Mouse (Mus musculus) forebrain, embryonic 15.5 days (tissue): ENCODE measurements at regions not wholly inside any gene's neighbourhood (a gene's known extent, or its start where the extent isn't known, plus 50 kb on each side); places are given as distances from the start of the nearest gene placed in this dataset.

Source experiments
- ATAC-seq: fragments of 200-750 bp; cut with Nextera tagmentation; replicated peaks from 2 replicates; pipeline ENCODE4 v1.8.0; 2017; ENCODE audit warnings: mild to moderate bottlenecking, moderate TSS enrichment, moderate library complexity
- H3K27ac ChIP-seq: fragments of 300-500 bp; sonication (generic); replicated peaks from 2 replicates; pipeline ENCODE4 v1.5.1; 2015; ENCODE audit warnings: mild to moderate bottlenecking, inconsistent platforms
- H3K27me3 ChIP-seq: fragments of 300-500 bp; sonication (generic); 2 replicates; pipeline ENCODE4 v1.6.1; 2015; ENCODE audit warnings: inconsistent platforms
- H3K36me3 ChIP-seq: fragments of 300-500 bp; sonication (generic); 2 replicates; pipeline ENCODE4 v1.6.1; 2015; ENCODE audit warnings: mild to moderate bottlenecking, inconsistent platforms
- H3K4me1 ChIP-seq: fragments of 300-500 bp; sonication (generic); 2 replicates; pipeline ENCODE4 v1.6.1; 2015; ENCODE audit warnings: inconsistent platforms
- H3K4me2 ChIP-seq: fragments of 300-500 bp; sonication (generic); replicated peaks from 2 replicates; pipeline ENCODE4 v1.6.1; 2015; ENCODE audit warnings: mild to moderate bottlenecking, inconsistent platforms
- H3K4me3 ChIP-seq: fragments of 300-500 bp; sonication (generic); 2 replicates; pipeline ENCODE4 v1.5.1; 2015; ENCODE audit warnings: mild to moderate bottlenecking, inconsistent platforms
- H3K9ac ChIP-seq: fragments of 300-500 bp; sonication (generic); replicated peaks from 2 replicates; pipeline ENCODE4 v1.6.1; 2015; ENCODE audit warnings: mild to moderate bottlenecking, inconsistent platforms
- H3K9me3 ChIP-seq: fragments of 300-500 bp; sonication (generic); 2 replicates; pipeline ENCODE4 v1.6.1; 2016; ENCODE audit warnings: inconsistent platforms
- WGBS: fragments of 180-500 bp; shearing (Covaris S2); methylation state at CpG from one replicate; pipeline ENCODE4 v1.1.7; 2015; ENCODE audit warnings: mixed read lengths; 5-methylcytosine and 5-hydroxymethylcytosine counted together

DNA sequence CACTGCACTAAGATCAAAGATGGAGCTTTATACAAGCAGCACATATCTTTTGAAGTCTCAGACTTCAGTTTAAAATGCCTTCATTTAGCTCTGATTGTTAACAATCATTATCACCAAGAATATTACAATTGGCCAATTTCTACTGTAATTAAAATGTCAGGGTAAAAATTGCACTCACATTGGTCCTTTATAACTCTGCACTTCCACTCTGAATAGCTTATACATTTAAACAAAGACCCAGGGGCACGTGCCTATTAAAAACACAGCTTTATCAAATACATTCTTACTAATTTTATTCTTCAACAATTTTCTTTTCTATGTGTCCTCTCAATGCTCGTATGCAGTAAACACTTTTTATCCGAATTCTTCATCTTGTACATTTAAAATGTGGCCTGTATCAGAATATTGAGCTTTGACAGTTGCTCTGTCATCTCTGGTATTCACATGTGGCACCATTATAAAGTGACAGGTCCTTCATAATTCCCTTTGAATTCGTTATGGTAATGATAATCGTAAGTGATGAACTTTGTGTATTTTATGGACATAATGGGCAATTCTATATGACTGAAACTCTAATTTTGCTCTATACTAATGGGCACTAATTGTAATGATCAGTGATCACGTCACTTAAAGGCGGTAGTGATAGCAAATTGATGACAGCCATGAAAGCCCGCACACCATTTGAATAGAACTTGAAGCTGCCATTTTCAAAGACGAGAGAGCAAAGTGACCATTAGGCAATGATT lies 486.4 kb upstream of the Pbx1 start:
- WGBS = 63% methylated on average over 9 of the region's 9 CpGs
- Histone ChIP-seq H3K4me1 (no peaks in the 10 kb centered on the region), H3K27me3 (no peaks in the 10 kb centered on the region), H3K4me3 (no peak overlapping the region), H3K36me3 (no peaks in the 10 kb centered on the region), H3K9me3 (no peaks in the 10 kb centered on the region), H3K9ac (no peak overlapping the region), H3K27ac (no peak overlapping the region), H3K4me2 (no peak overlapping the region)
- ATAC-seq = 0 out of 2 replicates have a peak, but pooled peaks have one; percentile 23

DNA sequence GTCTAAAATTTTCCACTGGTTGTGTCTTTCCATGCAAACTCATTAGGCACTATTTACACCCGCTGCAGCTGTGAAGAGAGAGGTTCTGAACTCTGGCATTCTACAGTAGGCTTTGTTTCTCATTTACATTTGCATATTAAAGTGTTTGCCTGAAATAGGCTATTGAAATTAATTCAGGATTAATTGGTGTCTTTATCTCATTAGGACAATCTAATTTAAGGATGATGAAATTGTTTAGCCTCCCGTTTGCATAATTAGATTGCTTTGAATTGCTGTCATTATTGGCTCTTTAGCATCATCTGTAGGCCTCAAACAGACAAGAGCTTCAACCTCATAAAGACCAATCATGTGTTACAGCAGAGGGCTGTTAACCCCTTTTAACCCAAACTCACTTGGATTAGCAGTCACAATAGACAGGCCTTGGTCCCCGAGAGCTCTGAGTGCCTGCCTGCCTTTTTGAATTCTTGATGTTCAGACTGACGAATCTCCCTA lies 476.7 kb upstream of the Pbx1 start:
- H3K4me3 ChIP-seq = no peak overlapping the region
- ATAC-seq = peak; percentile 95
- H3K4me2 ChIP-seq = no peak overlapping the region
- no peaks in the 10 kb centered on the region for H3K27me3 ChIP-seq
- peaks cover 17% of the 10 kb centered on the region for H3K4me1 ChIP-seq
- no peak overlapping the region for H3K9ac ChIP-seq
- H3K9me3 ChIP-seq = no peaks in the 10 kb centered on the region
- H3K27ac ChIP-seq = peak overlapping the region; percentile 1
- H3K36me3 ChIP-seq = no peaks in the 10 kb centered on the region
- 5% methylated on average over 4 of the region's 4 CpGs for WGBS

DNA sequence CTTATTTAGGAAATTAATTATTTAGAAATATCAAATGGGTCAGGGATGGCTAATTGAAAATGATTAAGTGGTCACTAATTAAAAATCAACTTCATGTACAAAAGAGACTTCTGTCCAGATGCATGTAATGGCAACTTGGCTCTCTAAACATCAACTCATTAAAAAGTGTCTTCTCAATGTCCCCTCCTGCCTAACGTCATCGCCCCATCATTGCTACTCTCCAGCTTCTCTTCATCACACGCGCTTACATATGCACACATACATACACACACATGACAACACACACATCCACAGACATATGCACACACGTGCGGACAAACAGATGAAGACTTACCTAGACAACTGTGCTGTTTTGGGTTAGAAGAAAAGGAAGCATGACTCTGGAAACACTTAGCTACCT lies 476.1 kb upstream of the Pbx1 start:
- Histone ChIP-seq H3K4me3 (no peak overlapping the region), H3K27me3 (no peaks in the 10 kb centered on the region), H3K27ac (peak overlapping the region; percentile 1; the same call in 1 of the 2 replicates), H3K9me3 (no peaks in the 10 kb centered on the region), H3K9ac (no peak overlapping the region), H3K4me2 (no peak overlapping the region), H3K4me1 (peaks cover 17% of the 10 kb centered on the region), H3K36me3 (no peaks in the 10 kb centered on the region)
- 36% methylated on average over 6 of the region's 6 CpGs for WGBS
- ATAC-seq = peak; percentile 65

DNA sequence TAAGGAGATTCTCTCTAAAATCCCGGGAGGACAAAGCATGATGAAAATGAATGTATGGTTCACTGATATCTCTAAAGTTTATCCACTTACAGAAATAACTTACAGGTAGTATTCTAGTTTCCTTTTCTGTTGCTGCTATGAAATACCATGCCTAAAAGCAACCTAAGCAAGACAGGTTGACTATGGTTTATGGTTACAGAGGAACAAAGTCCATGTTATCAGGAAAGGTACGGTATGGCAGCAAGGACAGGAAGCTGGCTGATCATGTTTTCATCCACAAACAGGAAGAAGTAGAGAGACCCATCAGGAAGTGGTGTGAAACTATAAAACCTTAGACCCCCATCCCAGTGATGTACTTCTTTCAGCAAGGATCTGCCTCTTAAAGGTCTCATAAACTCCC lies 466.4 kb upstream of the Pbx1 start:
- H3K9ac ChIP-seq = no peak overlapping the region
- 93% methylated on average over 2 of the region's 2 CpGs for WGBS

DNA sequence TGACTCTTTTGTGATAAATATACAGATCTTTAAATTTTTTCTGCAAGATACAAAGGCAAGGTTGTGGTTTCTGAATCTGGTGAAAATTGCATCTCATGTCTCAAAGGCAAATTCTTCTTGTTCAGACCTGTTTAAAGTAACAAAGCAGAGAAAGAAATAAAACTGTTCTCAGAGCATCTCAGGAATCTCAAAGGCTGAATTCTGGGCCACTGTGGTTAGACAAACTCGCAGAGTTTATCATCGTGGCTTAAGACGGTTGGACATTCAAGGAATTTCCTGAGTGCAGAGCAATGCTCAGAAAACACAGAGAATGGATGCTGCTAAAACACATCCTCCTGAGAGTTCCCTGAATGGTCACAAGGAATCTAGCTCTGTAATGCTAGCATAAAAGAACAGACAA lies 429.5 kb upstream of the Pbx1 start:
- no peak overlapping the region for H3K4me3 ChIP-seq
- no peaks in the 10 kb centered on the region for H3K36me3 ChIP-seq
- 90% methylated on average over 3 of the region's 3 CpGs for WGBS
- no peak overlapping the region for H3K27ac ChIP-seq
- H3K4me2 ChIP-seq = no peak overlapping the region
- no peak for ATAC-seq
- H3K9ac ChIP-seq = no peak overlapping the region
- H3K4me1 ChIP-seq = no peaks in the 10 kb centered on the region
- no peaks in the 10 kb centered on the region for H3K9me3 ChIP-seq
- no peaks in the 10 kb centered on the region for H3K27me3 ChIP-seq

More for the DNA sequence above, 466.4 kb upstream of the Pbx1 start:
- ATAC-seq = no peak
- Histone ChIP-seq H3K4me3 (no peak overlapping the region), H3K27me3 (no peaks in the 10 kb centered on the region), H3K27ac (no peak overlapping the region), H3K36me3 (no peaks in the 10 kb centered on the region), H3K9me3 (no peaks in the 10 kb centered on the region), H3K4me1 (no peaks in the 10 kb centered on the region), H3K4me2 (no peak overlapping the region)

DNA sequence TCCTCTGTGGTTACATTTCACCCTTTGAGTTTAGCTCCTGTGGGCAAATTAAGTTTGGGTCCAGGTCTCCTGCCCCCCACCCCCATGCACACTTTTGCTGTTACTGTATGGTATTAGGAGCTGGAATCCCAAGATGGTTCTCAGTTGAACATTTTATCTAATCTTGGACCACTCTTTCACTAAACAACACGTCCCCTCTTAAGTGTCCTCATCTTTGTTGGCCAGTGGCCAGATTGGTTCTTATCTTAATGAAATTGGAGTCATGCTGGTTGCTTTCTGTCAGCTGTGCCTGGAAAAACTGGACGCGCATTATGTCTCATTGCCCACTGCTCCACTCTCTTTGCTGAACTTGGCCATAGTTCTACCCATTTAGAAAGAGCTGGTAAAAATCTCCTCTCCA lies 391.1 kb upstream of the Pbx1 start:
- 81% methylated on average over 3 of the region's 3 CpGs for whole genome bisulfite sequencing
- Histone ChIP-seq H3K9ac (no peak overlapping the region), H3K9me3 (no peaks in the 10 kb centered on the region), H3K4me3 (no peak overlapping the region), H3K27me3 (no peaks in the 10 kb centered on the region), H3K4me2 (no peak overlapping the region), H3K36me3 (no peaks in the 10 kb centered on the region), H3K4me1 (no peaks in the 10 kb centered on the region), H3K27ac (no peak overlapping the region)
- no peak for ATAC-seq

DNA sequence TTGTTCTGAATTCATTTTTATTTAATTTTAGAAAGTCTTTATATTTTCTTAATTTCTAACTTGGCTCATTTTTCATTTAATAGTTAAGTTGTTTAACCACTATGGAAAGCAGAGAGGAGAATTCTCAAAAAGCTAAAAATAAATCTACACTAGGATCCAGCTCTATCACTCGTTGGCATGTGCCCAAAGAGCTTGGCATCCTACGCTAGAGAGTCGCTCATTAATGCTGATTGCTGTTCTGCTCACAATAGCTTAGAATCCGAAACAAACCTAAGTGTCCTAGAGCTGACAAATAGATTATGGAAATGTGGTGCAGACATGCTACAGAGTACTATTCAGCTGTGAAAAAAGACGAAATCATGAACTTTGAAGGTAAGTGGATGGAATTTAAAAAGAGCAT lies 386.3 kb upstream of the Pbx1 start:
- Histone ChIP-seq H3K9me3 (no peaks in the 10 kb centered on the region), H3K9ac (no peak overlapping the region), H3K27ac (no peak overlapping the region), H3K27me3 (no peaks in the 10 kb centered on the region), H3K4me1 (no peaks in the 10 kb centered on the region), H3K4me3 (no peak overlapping the region), H3K36me3 (no peaks in the 10 kb centered on the region), H3K4me2 (no peak overlapping the region)
- no peak for ATAC-seq
- 32% methylated on average over 5 of the region's 5 CpGs for WGBS

DNA sequence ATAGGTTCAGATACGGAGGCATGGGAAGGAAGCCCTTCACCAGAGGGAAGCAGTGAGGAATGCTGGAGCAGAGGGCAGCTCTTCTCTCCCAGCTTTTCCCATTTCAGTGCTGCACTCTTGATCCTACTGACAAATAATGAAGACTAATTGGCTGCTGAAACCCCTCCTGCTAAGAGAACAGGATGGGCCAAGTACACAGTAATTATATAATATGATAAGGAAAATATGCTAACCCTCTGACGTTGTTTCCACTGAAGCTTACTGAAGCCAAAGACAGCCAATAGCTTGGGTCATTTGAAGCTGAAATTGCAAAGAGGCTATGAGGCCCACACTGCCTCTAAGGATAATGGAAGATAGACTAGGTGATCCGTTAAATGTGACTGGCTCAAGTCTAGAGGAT lies 375.0 kb upstream of the Pbx1 start:
- Histone ChIP-seq H3K4me2 (no peak overlapping the region), H3K36me3 (no peaks in the 10 kb centered on the region), H3K9ac (no peak overlapping the region), H3K4me1 (0 out of 2 replicates have a peak, but pooled peaks cover 4% of the 10 kb centered on the region), H3K4me3 (no peak overlapping the region), H3K9me3 (no peaks in the 10 kb centered on the region), H3K27me3 (no peaks in the 10 kb centered on the region), H3K27ac (no peak overlapping the region)
- WGBS = 56% methylated on average over 3 of the region's 3 CpGs
- no peak for ATAC-seq

DNA sequence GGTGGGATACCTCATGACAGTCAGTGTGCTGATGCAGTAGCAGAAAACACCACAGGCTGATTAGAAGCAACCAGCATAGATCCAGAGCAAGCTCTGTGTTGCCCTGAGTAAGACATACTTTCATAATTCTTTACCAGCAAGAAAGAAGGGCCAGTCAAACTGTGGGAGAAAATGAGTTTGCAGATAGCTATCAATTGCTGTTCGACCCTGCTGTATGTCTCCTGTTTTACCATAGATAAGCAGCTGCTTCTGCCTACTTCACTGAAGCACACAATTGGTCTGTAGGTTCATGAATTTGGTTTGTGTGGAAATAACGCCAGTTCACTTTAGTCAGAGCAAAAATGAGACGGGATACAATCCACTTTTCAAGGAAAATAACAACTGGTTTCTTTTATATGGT lies 373.4 kb upstream of the Pbx1 start:
- Histone ChIP-seq H3K4me3 (no peak overlapping the region), H3K4me2 (no peak overlapping the region), H3K4me1 (0 out of 2 replicates have a peak, but pooled peaks cover 4% of the 10 kb centered on the region), H3K9me3 (no peaks in the 10 kb centered on the region), H3K9ac (no peak overlapping the region), H3K27me3 (no peaks in the 10 kb centered on the region), H3K27ac (no peak overlapping the region), H3K36me3 (no peaks in the 10 kb centered on the region)
- 49% methylated on average over 3 of the region's 3 CpGs for WGBS
- ATAC-seq = no peak

DNA sequence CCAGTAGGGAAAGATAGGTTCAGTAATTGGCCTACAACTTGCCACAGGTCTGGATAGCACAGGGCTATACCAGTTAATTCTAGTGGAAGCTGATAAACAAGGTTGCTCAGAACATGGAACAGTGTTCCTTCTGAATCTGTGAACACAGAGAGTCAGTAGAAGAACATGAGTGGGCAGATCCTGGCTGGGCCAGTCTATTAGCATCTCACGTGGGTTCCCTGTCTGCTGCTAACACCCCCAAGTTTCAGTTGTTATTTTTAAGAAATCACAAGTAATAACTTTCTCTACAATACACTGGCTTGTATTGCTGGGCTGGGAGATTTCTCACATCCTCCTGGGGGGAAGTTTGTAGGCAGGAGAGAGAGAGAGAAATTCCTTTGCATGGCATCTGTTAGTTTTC lies 369.0 kb upstream of the Pbx1 start:
- no peak overlapping the region for H3K27ac ChIP-seq
- 76% methylated on average over 1 of the region's 1 CpGs for WGBS

DNA sequence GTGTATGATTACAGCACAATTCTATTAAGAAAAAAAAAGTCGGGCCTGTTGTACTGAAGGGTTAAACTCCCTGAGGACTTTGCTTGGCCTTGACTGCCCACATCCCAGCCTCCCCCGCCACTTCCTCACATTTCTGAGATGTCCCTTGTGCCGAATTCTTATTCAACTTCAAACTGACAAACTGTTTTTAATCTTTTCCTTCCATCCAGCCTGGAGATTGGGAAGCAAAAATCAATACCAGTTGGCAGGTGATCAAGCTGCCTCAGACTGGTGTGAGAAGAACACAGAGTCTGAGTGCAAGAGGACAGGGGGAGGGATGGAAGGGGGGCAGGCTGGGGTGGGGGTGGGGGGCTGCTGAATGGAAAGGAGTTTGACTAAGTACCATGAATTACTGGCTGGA lies 354.7 kb upstream of the Pbx1 start:
- no peaks in the 10 kb centered on the region for H3K4me1 ChIP-seq
- H3K4me2 ChIP-seq = no peak overlapping the region
- H3K27me3 ChIP-seq = no peaks in the 10 kb centered on the region
- WGBS = 57% methylated on average over 3 of the region's 3 CpGs
- H3K9ac ChIP-seq = no peak overlapping the region
- ATAC-seq = no peak
- no peak overlapping the region for H3K4me3 ChIP-seq
- H3K9me3 ChIP-seq = no peaks in the 10 kb centered on the region
- H3K27ac ChIP-seq = no peak overlapping the region
- H3K36me3 ChIP-seq = no peaks in the 10 kb centered on the region

More for the DNA sequence above, 369.0 kb upstream of the Pbx1 start:
- no peak overlapping the region for H3K9ac ChIP-seq
- H3K4me2 ChIP-seq = no peak overlapping the region
- no peaks in the 10 kb centered on the region for H3K36me3 ChIP-seq
- H3K4me3 ChIP-seq = no peak overlapping the region
- no peaks in the 10 kb centered on the region for H3K9me3 ChIP-seq
- H3K4me1 ChIP-seq = 0 out of 2 replicates have a peak, but pooled peaks cover 2% of the 10 kb centered on the region
- no peak for ATAC-seq
- H3K27me3 ChIP-seq = no peaks in the 10 kb centered on the region

DNA sequence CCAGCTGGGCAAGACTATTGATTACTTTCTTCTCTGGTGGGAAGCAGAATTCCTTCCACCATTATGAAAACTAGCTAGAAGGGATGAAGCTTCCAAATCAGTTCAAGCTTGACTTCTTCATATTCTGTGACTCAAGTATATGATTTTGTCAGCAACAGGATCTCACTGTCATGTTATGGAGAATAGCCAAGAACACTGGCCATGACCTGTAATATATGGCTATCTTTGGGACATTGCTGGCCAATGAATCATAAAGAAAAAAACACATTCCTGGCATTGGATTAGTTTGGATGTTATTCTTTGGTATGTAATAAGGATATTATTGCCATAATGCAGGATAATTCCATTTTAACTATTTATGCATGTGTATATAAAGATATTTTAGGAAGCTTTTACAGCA lies 351.8 kb upstream of the Pbx1 start:
- H3K9me3 ChIP-seq = no peaks in the 10 kb centered on the region
- no peak for ATAC-seq
- H3K36me3 ChIP-seq = no peaks in the 10 kb centered on the region
- H3K4me1 ChIP-seq = no peaks in the 10 kb centered on the region
- H3K27ac ChIP-seq = no peak overlapping the region
- H3K4me3 ChIP-seq = no peak overlapping the region
- H3K9ac ChIP-seq = no peak overlapping the region
- H3K27me3 ChIP-seq = no peaks in the 10 kb centered on the region
- no peak overlapping the region for H3K4me2 ChIP-seq

DNA sequence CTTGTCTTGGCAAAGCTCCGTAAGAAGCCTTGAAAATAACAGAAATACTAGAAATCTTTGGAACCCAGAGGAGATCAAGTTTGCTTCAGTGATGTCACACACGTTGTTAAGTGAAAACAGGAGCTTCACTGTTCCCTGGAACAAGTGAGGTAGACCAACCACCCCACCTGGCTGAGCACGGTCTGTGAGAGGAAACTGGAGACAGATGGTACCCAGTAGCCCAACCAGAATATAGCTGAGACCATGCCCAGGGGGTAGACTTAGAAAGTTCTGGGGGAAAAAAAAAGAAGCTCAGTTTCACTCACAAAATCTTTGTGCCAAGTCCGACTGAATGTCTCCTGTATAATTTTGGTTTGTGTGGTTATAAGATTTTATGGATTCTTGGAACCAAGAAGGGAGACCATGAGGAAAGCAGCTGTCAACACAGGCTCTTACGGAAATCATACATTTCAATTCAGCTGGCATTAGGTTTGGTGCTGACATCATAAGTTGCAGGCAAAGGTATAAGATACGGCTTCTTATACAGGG lies 332.4 kb upstream of the Pbx1 start:
- Histone ChIP-seq H3K9me3 (no peaks in the 10 kb centered on the region), H3K27ac (no peak overlapping the region), H3K4me1 (0 out of 2 replicates have a peak, but pooled peaks cover 6% of the 10 kb centered on the region), H3K27me3 (no peaks in the 10 kb centered on the region), H3K9ac (no peak overlapping the region), H3K4me2 (no peak overlapping the region), H3K36me3 (no peaks in the 10 kb centered on the region), H3K4me3 (no peak overlapping the region)
- 80% methylated on average over 6 of the region's 6 CpGs for WGBS
- no peak for ATAC-seq
